Mouse (Mus musculus) heart, postnatal 0 days (tissue): Measurements from ENCODE around the gene Ttll7.

Source experiments
- CTCF ChIP-seq: IDR thresholded peaks from 2 replicates; pipeline ENCODE4 v1.5.1; 2016; ENCODE audit warnings: antibody characterized with exemption, control low read depth, low read depth
- EP300 ChIP-seq: IDR thresholded peaks from 2 replicates; pipeline ENCODE4 v1.6.1; 2016; ENCODE audit warnings: antibody characterized with exemption, low read depth

DNA sequence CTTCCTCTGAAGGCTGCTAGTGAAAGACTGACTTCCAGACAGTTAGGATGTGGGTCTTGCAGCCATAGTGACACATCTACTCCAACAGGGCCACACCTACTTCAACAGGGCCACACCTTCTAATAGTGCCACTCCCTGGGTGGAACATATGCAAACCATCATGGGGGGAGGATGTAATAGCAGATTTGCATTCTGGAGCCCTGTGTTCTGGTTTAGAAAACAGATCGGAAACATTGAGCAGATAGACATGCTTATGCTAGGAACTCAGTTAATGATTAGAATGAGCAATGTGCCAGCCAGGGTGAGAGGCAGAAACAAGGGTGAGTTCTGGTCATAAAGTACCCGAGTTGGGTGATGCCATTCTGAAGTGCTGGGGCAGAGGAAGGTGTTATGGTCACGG, 19.8 kb downstream of the Ttll7 start:
- TF ChIP-seq CTCF: no peak
- TF ChIP-seq EP300: no peak
